Mouse (Mus musculus) spleen, adult 2 months (tissue): ENCODE data around the gene Gm10282.

Experiments used
- CTCF ChIP-seq: fragments of 200-500 bp; IDR thresholded peaks from 2 replicates; pipeline ENCODE4 v1.5.1; 2011; ENCODE audit warnings: mild to moderate bottlenecking, inconsistent platforms; ENCODE audit not compliant: insufficient read depth, insufficient read length, insufficient replicate concordance; ENCODE audit errors: extremely low read depth
- POLR2A ChIP-seq: fragments of 200-500 bp; IDR thresholded peaks from 2 replicates; pipeline ENCODE4 v1.6.1; 2011; ENCODE audit warnings: low read depth, low read length, inconsistent platforms

DNA sequence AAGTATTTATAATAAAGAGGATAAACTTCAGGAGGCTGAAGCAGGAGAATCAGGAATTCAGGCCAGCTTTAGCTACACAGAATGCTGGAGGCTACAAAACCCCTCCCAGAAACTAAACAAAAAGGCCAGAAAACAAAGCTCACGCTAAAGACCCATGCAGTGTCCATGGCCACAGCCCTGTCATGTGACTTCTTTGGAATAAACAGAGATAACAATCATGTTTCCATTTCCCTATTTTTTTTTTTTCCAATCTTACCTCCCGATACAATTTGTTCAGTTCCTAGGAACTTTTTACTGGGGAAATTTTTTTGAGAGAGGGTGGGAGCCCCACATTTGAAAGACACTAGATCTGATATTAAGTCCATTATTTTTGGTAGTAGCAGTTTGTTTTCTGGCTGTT lies 31.2 kb upstream of the Gm10282 start:
- TF ChIP-seq POLR2A (no peak), CTCF (no peak)
